Mouse (Mus musculus): ENCODE measurements at regions not wholly inside any gene's neighbourhood (a gene's known extent, or its start where the extent isn't known, plus 50 kb on each side); places are given as distances from the start of the nearest gene placed in this dataset.

DNA sequence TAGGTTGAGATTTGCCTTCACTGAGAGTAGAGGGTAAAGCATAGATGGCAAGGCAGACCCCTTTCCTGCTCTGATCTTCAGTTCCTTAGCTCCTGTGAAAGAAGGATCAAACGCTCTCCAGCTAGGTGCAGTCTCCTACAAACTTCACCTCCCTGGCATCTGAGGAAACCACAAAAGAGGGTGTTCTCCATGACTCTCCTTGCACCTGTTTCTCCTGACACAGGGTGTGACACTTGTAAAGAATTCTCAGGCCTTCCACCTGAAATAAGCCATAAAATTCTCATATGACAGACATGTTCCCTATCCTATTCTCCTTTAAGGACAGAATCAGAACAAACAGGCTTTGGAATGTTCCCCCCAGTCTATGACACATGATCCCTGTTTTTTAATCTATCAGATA is 538.7 kb downstream of the Nfib start:
- in situ Hi-C loops (cut with MboI; ENCODE audit: low pct_unique_long_range_greater_than_20kb in 1 of 2, low sequenced_read_pairs in 2 of 2, unreplicated experiment in 1 of 2), result no loop called here

DNA sequence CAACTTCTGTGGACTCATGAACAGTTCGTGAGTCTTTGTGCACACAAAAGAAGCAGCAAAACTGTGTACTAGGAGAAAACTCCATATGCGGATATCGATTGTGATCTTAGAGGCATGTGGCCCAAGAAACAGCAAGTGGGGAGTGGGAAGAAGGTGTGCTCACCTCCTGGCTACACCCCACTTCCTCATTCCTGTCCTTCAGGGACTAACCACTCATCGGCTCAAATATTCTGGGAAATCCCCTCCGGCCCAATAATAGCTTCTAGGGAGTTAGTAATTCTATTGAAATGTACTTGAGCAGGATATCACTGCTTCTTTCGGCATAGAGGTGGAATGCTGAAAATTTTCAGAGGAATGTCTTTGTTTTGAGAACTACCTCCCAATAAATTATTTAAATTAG is 539.5 kb downstream of the Nfib start:
- in situ Hi-C loops (cut with MboI; ENCODE audit: low pct_unique_long_range_greater_than_20kb in 1 of 2, low sequenced_read_pairs in 2 of 2, unreplicated experiment in 1 of 2), result no loop called here

DNA sequence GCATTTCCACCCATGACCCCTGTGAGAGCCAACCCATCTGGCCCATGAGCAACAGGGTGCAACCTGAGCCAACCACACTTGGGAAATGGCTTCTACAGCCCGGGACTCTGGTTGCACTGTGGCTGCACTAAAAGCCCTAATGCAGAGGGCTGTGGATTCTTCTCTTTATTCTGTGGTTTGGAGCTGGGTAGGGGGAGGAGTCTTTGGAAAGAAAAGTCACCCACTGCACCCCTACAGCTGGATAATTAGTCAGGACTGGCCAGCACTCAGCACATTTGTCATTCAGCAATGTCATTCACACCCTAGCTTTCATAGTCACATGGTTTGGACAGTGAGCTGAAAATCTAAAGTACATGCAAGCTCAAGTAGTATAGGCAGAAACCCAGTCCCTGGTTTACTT is 541.5 kb downstream of the Nfib start:
- in situ Hi-C loops (cut with MboI; ENCODE audit: low pct_unique_long_range_greater_than_20kb in 1 of 2, low sequenced_read_pairs in 2 of 2, unreplicated experiment in 1 of 2), result no loop called here

DNA sequence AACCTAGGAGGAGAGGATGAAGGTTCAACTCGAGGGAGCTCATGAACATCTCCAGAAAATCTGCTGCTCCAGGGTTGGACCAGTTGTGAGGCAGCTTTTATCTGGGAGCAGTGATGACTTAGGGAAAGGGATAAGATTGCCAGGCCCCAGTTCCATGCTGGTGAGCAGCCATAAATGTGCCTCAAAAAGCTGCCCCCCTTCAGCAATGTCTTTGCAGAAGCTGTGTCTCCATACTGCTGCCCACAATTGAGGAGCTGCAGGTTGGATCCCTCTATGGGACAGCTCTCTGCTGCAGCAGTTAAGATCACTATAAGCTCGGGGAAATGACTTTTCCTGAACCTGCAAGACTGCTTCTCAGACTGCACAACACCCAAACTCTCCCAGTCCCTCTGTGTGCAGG is 543.7 kb downstream of the Nfib start:
- in situ Hi-C loops (cut with MboI; ENCODE audit: low pct_unique_long_range_greater_than_20kb in 1 of 2, low sequenced_read_pairs in 2 of 2, unreplicated experiment in 1 of 2), result no loop called here

GRCm38 (mm10) chr4:82161232-82161631 is 544.3 kb downstream of the Nfib start:
- in situ Hi-C loops (cut with MboI; ENCODE audit: low pct_unique_long_range_greater_than_20kb in 1 of 2, low sequenced_read_pairs in 2 of 2, unreplicated experiment in 1 of 2), result no loop called here

DNA sequence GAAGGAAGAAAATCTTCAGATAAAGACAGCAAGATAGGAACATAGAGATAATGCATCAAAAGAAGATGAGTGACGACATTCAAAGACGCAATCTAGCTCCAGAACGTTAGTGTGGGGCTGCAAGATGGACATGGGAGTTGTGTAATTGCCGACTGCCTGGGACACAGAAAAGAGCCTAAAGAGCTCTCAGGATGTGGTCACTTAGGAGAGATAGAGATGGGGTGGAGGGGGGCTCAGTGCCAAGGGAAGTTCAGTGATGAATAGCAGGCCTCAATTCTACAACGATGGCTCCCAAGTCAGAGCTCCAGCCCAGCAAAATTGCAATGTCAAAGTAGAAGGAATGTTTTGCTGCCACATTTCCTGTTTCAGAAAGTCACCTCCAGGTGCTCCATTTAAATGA is 545.3 kb downstream of the Nfib start:
- in situ Hi-C loops (cut with MboI; ENCODE audit: low pct_unique_long_range_greater_than_20kb in 1 of 2, low sequenced_read_pairs in 2 of 2, unreplicated experiment in 1 of 2), result no loop called here

DNA sequence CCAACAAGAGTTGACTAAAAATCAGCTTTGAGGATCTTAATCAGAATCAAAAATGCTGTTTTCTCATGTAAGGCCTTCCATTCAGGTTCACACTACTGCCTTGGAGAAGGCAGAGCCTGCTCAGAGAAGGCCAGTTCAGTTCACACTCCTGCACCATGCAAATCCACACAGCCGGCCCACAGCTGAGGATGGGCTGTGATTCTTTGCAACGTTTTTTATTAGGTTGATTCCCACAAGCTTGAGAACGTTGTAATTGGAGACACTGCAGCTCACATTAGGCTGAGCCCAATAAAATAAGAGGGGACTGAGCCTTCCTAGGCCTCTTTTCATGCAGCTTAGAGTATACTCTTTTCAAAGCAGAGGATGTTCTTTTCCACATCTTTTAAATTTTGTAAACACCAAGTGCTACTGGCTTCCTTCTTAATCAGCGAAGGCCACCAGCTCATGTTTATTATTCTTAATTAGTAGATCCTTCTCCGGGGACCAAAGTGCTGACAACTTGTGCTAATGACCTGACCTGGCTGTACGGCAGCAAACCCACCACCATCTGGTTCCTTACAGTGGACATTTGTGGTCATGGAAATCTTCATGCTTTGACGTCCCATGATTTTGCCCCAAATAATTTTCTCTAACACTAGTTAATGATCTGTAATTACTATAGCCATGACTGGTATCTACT is 549.8 kb downstream of the Nfib start:
- in situ Hi-C loops (cut with MboI; ENCODE audit: low pct_unique_long_range_greater_than_20kb in 1 of 2, low sequenced_read_pairs in 2 of 2, unreplicated experiment in 1 of 2), result no loop called here

DNA sequence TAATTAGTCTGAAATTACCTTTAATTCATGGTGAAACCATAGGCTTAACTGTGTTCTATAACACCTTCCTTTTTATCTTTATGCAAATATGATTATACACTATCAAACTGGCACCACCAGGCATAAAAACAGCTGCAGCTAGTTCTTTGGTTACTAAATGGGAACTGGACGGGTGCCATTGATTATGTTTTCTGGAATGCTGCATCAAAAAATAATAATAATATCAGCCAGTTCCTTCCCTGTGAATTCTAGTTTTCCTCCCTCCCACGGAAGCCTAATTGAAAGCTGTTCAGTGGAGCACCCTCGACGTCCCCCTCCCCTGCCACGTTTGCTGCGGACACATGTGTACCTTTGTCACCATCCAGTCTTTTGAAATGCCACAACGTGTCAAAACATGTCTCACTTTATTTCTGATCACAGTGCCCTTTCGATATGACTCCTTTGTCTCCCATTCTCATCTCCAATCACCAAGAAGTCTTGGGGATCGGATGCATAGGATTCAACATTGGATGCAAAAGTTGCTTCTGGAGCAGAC is 551.5 kb downstream of the Nfib start:
- in situ Hi-C loops (cut with MboI; ENCODE audit: low pct_unique_long_range_greater_than_20kb in 1 of 2, low sequenced_read_pairs in 2 of 2, unreplicated experiment in 1 of 2), result no loop called here

- in situ Hi-C loops (cut with MboI; ENCODE audit: low pct_unique_long_range_greater_than_20kb in 1 of 2, low sequenced_read_pairs in 2 of 2, unreplicated experiment in 1 of 2), result no loop called here
Measured at GRCm38 (mm10) chr4:82153604-82154003, 551.9 kb downstream of the Nfib start.

GRCm38 (mm10) chr4:82149957-82150356 is 555.6 kb downstream of the Nfib start:
- in situ Hi-C loops (cut with MboI; ENCODE audit: low pct_unique_long_range_greater_than_20kb in 1 of 2, low sequenced_read_pairs in 2 of 2, unreplicated experiment in 1 of 2), result no loop called here

DNA sequence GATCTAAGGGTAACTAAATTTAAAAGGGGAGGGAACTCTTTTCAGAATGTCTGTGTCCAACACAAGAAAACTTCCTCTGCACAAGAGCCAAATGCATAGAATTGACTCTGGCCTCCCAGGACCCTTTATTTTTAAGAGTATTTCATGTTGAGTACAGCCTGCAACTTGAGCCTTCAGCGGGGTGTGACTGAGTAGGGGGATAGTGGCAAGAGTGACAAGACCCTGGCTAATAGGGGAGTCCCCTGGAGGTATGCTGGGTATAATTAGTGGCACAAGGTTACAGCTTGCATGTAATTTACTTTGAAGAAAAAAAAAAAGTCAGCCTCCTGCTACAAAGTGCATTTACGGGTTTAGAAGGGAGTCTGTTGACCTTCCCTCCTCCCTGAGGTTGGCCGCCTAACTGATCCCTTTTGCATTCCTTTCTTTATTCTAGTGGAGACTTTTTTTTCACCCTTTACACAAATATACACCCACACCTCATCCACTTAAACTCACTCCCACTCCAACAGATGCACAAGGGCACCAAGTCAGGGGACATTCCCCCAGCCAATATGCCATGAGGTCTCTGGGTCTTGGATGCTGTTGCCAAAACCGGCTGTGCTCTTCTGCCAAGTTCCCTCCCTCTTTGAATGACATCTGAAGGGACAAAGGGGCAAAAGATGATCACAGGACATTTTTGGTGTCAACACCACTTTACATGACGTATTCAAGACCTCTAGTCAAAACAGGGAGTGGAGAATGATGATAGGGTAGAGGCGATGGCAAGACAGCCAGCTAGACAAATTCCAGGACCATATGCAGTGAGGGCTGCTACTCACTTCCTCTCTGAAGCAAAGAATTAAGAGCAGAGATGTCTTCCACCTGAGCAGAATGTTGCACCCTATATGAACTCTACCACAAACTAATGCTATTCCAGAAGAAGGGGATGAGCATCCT is 557.2 kb downstream of the Nfib start:
- in situ Hi-C loops (cut with MboI; ENCODE audit: low pct_unique_long_range_greater_than_20kb in 1 of 2, low sequenced_read_pairs in 2 of 2, unreplicated experiment in 1 of 2), result no loop called here

- in situ Hi-C loops (cut with MboI; ENCODE audit: low pct_unique_long_range_greater_than_20kb in 1 of 2, low sequenced_read_pairs in 2 of 2, unreplicated experiment in 1 of 2), result no loop called here
Measured at GRCm38 (mm10) chr4:82142391-82142790, 563.2 kb downstream of the Nfib start.

DNA sequence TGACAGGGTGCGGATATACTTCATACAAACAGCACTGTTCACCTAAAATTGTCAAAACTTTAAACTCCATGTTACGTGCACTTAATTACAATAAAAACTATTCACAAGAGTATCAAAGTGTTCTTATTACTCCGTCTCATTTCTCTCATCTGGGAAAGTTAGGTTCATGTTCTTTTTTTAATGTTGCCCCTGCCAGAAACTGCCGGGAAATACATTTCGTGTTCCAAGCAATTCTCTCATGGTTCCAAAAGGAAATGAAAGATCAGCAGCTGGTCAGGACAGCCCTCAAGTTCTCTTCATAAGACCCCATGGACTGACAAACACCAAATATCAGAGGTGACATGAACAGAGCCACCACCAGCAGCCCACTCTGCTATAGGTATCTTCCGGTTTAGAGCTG is 565.7 kb downstream of the Nfib start:
- in situ Hi-C loops (cut with MboI; ENCODE audit: low pct_unique_long_range_greater_than_20kb in 1 of 2, low sequenced_read_pairs in 2 of 2, unreplicated experiment in 1 of 2), result no loop called here

- in situ Hi-C loops (cut with MboI; ENCODE audit: low pct_unique_long_range_greater_than_20kb in 1 of 2, low sequenced_read_pairs in 2 of 2, unreplicated experiment in 1 of 2), result no loop called here
Measured at GRCm38 (mm10) chr4:82139016-82139415, 566.5 kb downstream of the Nfib start.

DNA sequence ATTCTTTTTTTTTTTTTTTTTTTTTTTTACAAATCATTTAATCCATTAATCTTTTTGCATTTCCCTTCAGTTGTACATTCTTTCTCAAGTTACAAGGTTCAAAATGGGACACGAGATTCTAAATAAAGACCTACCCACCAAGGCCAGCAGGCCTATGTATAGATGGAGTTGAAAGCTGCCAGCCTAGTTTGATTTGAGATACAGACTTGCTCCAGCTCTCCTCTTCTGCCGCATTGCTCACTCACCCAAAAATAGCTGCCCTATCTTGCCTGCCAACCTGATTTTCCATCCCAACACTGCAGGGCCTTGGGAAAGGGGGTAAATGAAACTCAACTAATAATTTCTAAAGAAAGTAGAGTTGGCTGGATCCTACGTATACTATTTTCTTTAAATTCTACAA is 572.7 kb downstream of the Nfib start:
- in situ Hi-C loops (cut with MboI; ENCODE audit: low pct_unique_long_range_greater_than_20kb in 1 of 2, low sequenced_read_pairs in 2 of 2, unreplicated experiment in 1 of 2), result no loop called here

GRCm38 (mm10) chr4:82132326-82132725 is 573.2 kb downstream of the Nfib start:
- in situ Hi-C loops (cut with MboI; ENCODE audit: low pct_unique_long_range_greater_than_20kb in 1 of 2, low sequenced_read_pairs in 2 of 2, unreplicated experiment in 1 of 2), result no loop called here

DNA sequence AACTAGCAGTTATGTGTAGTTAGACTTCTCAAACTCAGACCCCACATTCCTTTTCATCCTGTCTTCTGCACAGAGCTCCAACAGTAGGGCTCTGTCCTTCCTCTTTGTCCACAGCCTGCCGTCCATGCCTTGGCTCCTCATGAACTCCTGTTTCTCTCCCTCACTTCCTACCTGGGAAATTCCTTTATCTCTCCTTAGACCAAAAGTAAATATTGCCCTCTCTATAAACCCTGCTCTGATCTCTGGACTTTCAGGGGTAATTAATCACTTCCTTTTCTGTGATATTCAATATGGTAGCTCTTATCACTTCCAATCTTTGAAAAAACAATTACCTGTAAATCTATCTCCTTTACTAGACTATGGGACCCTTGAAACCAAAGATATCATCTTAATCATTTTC is 576.1 kb downstream of the Nfib start:
- in situ Hi-C loops (cut with MboI; ENCODE audit: low pct_unique_long_range_greater_than_20kb in 1 of 2, low sequenced_read_pairs in 2 of 2, unreplicated experiment in 1 of 2), result no loop called here

GRCm38 (mm10) chr4:82123733-82124132 is 581.8 kb downstream of the Nfib start:
- in situ Hi-C loops (cut with MboI; ENCODE audit: low pct_unique_long_range_greater_than_20kb in 1 of 2, low sequenced_read_pairs in 2 of 2, unreplicated experiment in 1 of 2), result no loop called here

- in situ Hi-C loops (cut with MboI; ENCODE audit: low pct_unique_long_range_greater_than_20kb in 1 of 2, low sequenced_read_pairs in 2 of 2, unreplicated experiment in 1 of 2), result no loop called here
Measured at GRCm38 (mm10) chr4:82123101-82123500, 582.4 kb downstream of the Nfib start.

GRCm38 (mm10) chr4:82120796-82121195 is 584.8 kb downstream of the Nfib start:
- in situ Hi-C loops (cut with MboI; ENCODE audit: low pct_unique_long_range_greater_than_20kb in 1 of 2, low sequenced_read_pairs in 2 of 2, unreplicated experiment in 1 of 2), result no loop called here
